Mouse (Mus musculus): Measurements from ENCODE around the gene Mtmr1. TPM values are rescaled to one million over a fixed set of nuclear protein-coding genes. Genes with fewer than 3 reads are reported as not detected.

Gene Mtmr1
- total RNA-seq, 2 experiments from 2014 or later: 36.5 to 42.4 TPM

DNA sequence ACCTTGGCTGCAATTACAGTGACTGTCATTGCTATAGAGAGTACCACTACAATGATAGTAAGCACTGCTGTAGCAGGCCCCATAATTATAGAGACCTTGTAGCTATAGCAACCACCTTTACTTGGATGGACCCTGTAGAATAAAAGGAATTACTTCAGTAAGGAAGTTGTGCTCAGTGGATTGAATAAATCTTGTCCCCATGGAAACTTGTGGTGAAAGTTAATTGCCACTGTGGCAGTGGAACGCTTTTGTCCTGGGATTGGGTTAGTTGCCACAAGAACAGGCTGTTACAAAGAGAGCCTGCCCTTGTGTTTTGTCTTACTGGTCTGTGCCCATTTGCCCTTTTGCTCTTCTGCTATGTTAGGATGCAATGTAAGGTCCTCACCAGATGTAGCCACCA lies 69.9 kb downstream of the Mtmr1 start:
- DNase-seq (ENCODE audit: low spot score in 2 of 2): no peak
- intact Hi-C loops (cut with DNase I): loop anchor here (5.0 kb wide), 1 partner anchor 123 kb away; the partner anchor contains the start of gene Hmgb3

DNA sequence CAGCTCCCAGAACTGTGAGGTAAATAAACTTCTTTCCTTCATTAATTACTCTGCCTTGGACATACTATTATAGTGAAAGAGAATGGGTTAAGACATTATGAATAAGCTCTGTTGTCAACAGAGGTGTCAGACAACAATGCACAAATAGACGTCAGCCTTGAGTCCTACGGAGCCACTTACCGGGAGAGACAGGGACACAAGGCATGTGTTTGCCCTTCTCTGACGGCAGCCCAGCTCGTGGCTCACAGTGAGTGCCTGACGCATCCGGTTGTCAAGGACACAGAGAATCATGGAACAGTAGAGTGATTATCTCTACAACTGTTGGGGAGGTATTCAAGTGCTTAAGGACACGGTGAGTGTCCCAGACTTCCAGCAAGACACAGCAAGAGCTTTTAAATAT lies 70.3 kb downstream of the Mtmr1 start:
- no peak for DNase-seq (ENCODE audit: low spot score in 2 of 2)
- intact Hi-C loops (cut with DNase I): loop anchor here (5.0 kb wide), 2 partner anchors 57 to 122 kb away; partner anchors contain the start of genes Cd99l2 and Hmgb3

DNA sequence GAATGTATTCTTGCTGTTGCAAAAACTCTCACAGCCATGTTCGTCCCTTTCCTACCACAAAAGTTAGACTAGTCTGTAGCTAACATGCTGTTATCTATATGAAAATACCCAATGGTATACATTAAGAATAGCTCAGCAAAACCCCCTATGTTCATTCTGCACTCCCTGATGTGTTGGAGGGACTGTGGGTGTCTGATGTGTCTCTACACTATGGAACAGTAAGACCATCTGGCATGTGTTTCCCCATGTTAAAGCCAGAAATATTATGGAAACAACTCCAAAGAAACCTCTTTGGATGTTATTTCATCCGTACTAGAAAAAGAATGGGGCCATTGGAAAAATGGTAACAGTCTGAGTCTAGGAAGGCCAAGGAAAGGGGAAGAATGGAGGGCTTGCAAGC lies 71.0 kb downstream of the Mtmr1 start:
- peak in 1 of 2 experiments; percentile 19 for DNase-seq (ENCODE audit: low spot score in 2 of 2)
- intact Hi-C loops (cut with DNase I): loop anchor here (5.0 kb wide), 1 partner anchor 57 kb away; the partner anchor contains the start of gene Cd99l2

DNA sequence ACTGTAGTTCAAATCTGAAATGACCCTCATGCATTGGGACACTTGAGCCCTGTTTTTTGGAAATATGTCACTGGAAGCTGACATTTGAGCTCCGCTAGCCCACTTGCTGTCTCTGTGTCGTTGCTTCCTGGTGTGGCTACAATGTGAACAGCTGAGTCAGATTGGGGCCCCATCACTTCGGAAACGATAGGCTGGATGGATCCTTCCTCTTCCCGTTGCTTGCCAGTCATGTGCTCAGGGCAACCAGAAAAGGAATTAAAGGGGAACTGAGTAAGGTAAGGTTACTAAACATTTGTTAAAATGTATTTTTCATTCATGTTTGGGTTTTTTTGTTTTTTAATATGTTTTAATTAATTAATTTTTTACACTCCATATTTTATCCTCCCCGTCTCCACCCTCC lies 74.9 kb downstream of the Mtmr1 start:
- intact Hi-C loops (cut with DNase I): loop anchor here (5.0 kb wide), 1 partner anchor 53 kb away; the partner anchor contains the start of gene Cd99l2

DNA sequence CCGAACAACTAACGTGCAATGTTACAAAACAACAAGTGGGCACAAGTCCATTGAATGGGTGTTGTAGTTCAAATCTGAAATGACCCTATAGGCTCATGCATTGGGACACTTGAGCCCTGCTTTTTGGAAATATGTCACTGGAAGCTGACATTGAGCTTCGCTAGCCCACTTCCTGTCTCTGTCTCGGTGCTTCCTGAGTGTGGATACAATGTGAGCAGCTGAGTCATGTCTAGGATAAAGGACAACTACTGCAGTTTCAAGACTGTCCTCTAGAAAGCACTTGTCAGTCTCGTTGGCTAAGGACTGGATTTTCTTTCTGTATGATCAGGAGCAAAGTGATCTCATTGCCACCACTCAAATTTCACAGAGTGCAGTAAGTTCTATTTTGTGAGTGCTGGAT lies 78.4 kb downstream of the Mtmr1 start:
- intact Hi-C loops (cut with DNase I): no loop called here
- DNase-seq (ENCODE audit: low spot score in 2 of 2): no peak

More for the DNA sequence above, 74.9 kb downstream of the Mtmr1 start:
- DNase-seq (ENCODE audit: low spot score in 2 of 2): no peak

DNA sequence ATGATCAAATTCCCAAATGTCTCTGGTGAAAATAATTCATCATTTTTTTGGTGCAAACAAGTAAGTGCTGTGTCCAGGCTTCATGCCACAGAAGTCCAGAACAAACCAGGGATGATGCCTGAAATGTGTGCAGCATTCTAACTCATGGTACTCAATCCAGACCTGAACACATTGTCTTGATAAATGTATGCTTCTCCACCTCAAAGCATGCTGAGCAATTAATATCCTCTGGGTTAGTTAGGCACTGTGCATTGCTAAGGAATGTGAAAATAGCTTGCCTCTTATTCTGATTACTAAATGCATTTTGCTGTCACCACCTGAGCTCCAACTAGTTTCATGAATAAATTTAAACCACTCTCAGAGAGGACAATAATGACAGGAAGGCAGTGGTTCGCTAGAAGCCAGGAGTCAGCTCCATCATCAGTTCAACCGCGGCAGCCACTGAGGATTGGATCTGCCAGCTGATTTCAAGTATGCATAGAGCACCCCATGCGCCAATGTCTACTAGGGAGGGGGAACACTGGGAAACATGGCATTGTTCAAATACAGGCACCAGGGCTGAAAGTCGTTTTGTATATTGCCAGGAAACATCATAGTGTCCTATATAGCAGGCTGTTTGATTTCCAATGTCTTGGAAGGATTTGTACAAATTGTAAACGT lies 91.6 kb downstream of the Mtmr1 start:
- intact Hi-C loops (cut with DNase I): no loop called here
- DNase-seq (ENCODE audit: low spot score in 2 of 2): no peak

DNA sequence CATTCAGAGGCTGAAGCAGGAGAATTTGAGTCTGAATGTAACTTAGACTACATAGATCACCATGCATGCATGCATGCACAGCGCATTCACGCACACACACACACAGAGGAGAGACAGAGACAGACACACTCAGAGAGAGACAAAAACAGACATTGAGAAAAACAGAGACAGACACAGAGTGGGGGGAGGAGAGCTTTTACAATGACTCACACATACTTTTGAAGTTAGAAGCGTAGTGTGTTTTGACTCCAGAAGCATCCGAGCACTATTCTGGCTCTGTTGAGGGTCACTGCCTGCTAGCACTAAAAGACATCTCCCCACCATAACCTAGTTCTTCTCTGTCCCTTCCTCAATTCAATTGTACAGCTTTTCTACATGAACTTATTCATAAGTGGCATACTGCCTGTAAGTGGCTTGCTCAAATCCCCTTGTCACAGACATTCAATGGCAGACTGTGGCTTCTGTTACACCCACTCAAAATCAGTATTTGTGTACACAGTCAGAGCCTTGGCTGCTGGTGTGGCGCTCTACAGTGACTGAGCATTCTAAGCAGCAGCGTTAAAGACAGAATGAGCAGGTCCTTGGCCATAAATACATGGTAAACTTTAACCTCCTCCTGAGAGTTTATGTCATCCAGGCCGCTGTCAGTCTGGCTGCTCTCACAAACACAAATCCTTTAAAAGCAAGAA lies 99.7 kb downstream of the Mtmr1 start:
- DNase-seq (ENCODE audit: low spot score in 2 of 2): no peak
- intact Hi-C loops (cut with DNase I): no loop called here

DNA sequence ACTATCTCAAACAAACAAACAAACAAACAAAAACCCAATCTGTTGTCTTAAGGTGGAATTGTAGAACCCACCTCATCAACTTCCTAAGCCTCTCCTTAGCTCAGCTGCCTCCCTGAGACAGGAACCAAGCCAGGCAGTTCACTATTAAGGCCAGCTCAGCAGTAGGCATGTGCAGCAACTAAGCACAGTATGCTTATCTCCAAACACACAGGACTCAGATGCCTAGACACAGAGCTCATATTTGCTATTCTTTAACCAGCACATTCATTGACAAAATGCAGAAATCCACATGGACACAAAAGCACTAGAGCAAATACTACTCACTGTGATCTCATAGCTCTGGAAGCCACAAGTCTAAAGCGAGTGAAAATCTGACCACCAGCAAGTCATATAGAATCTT lies 100.9 kb downstream of the Mtmr1 start:
- intact Hi-C loops (cut with DNase I): no loop called here

DNA sequence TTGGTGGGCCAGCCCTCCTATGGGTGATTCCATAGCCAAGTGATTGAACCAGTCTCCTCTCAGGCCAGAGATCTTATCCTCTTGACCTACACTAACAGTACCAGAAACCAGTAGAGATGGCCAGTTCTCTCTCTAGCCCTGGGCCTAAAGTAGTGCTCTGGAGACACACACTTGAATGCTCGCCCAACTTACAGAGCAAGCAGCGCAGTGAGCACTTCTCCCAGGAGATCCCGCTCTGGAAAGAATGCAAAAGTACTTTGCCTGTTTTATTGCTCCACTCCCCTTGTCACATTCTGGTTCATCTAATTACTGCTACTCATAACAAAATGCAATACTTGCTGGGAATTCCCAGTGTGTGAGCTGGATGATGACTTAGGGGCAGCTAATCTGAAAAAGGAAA lies 102.9 kb downstream of the Mtmr1 start:
- DNase-seq (ENCODE audit: low spot score in 2 of 2): no peak
- intact Hi-C loops (cut with DNase I): no loop called here

More for the DNA sequence above, 100.9 kb downstream of the Mtmr1 start:
- DNase-seq (ENCODE audit: low spot score in 2 of 2): no peak

Other genes with a start within 250 kb of the Mtmr1 start
- gene Mtm1, start 154.0 kb upstream of the Mtmr1 start, total RNA-seq (2021): 1 to 10 TPM; 5.0 to 5.6 TPM
- gene Cd99l2, start 128.1 kb downstream of the Mtmr1 start, total RNA-seq (2021): 10 to 100 TPM; 76.1 to 79.3 TPM
- 10 to 100 TPM; 53.1 to 59.4 TPM for gene Hmgb3, start 191.2 kb downstream of the Mtmr1 start, total RNA-seq (2021)

Data from left cerebral cortex, postnatal 14 days (tissue).